7 mouse cellular contexts compared by ENCODE assay signal in the genomic region with DNA sequence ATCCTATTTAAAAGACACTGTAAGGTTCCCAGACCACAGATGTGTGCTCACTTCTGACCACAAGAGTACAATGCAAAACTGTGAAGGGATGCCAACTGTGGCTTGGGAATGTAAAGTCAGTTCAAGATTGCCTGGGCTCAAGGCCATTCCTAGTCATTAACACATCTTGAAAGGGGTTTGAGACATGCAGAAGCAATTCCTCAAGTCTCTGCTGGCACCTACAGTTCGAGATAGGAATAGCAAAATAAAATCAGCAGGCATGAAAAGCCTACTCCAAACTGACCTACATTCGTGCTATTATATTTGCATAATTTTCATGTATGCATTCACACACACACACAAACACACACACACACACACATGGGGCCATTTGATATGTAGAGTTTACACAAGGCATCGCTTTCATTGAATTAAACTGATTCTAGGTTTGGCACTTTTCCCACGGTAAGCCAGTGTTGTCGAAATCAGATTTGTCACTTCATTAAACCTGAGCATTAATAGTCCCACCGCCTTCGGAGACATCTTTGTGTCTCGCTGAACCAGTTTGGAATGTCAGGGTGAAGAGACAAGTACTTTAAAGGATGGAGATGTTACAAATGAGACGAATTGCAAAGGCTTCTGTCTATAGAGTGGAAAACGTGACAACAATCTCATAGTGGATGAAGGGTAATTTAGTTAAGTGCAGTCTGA.
DNase-seq lines count a peak whose midpoint lies in the region; ATAC-seq lines count a peak whose summit lies in the region.

No protein-coding gene starts in this region.

- peak; percentile 11 for DNase-seq in layer of hippocampus, adult 11-12 months (ENCODE audit: low spot score)
- no peak for DNase-seq in layer of hippocampus, adult 9-11 months
- peak; percentile 56 for DNase-seq in brain, embryonic 18.5 days (ENCODE audit: low read depth, low spot score)
- DNase-seq in forebrain, embryonic 14.5 days (ENCODE audit: low spot score) = peak; percentile 88
- peak; percentile 15 for DNase-seq in mesoderm, embryonic 11.5 days (ENCODE audit: low read depth, low spot score)
- no peak for DNase-seq in urinary bladder, postnatal 14 days (ENCODE audit: low spot score)

- no peaks in the 10 kb centered on the region for H3K4me1 ChIP-seq in forebrain, embryonic 14.5 days (ENCODE audit: control insufficient read depth, insufficient read depth, low read length)
- H3K4me1 ChIP-seq in intestine, embryonic 15.5 days (replicated peaks) = no peaks in the 10 kb centered on the region

- H3K36me3 ChIP-seq in forebrain, embryonic 14.5 days (ENCODE audit: control insufficient read depth, insufficient read depth, low read length) = no peaks in the 10 kb centered on the region
- H3K36me3 ChIP-seq in intestine, embryonic 15.5 days = no peaks in the 10 kb centered on the region

- no peak overlapping the region for H3K4me2 ChIP-seq in forebrain, embryonic 14.5 days (ENCODE audit: low read length)
- no peak overlapping the region for H3K4me2 ChIP-seq in intestine, embryonic 15.5 days (replicated peaks)

- WGBS in forebrain, embryonic 14.5 days = 20% methylated on average over 10 of the region's 10 CpGs
- 51% methylated on average over 10 of the region's 10 CpGs for WGBS in intestine, embryonic 15.5 days

- peak; percentile 74 for ATAC-seq in forebrain, embryonic 14.5 days
- ATAC-seq in intestine, embryonic 15.5 days = no peak

- H3K27ac ChIP-seq in forebrain, embryonic 14.5 days (ENCODE audit: low read depth, low read length) = no peak overlapping the region
- no peak overlapping the region for H3K27ac ChIP-seq in intestine, embryonic 15.5 days

- H3K9me3 ChIP-seq in forebrain, embryonic 14.5 days (replicated peaks; ENCODE audit: control insufficient read depth, low read length) = no peaks in the 10 kb centered on the region
- no peaks in the 10 kb centered on the region for H3K9me3 ChIP-seq in intestine, embryonic 15.5 days

- H3K9ac ChIP-seq in forebrain, embryonic 14.5 days (ENCODE audit: low read length) = no peak overlapping the region
- H3K9ac ChIP-seq in intestine, embryonic 15.5 days = no peak overlapping the region

- no peak overlapping the region for H3K4me3 ChIP-seq in forebrain, embryonic 14.5 days (ENCODE audit: low read depth, low read length)
- no peak overlapping the region for H3K4me3 ChIP-seq in intestine, embryonic 15.5 days (replicated peaks)

- no peaks in the 10 kb centered on the region for H3K27me3 ChIP-seq in forebrain, embryonic 14.5 days (replicated peaks; ENCODE audit: control insufficient read depth, insufficient read depth, low read length)
- no peaks in the 10 kb centered on the region for H3K27me3 ChIP-seq in intestine, embryonic 15.5 days (replicated peaks)

Comparison
In these comparisons a context has a peak if more than half of its experiments do, and no peak if none do; other contexts are left out.
1. DNase-seq: peak in layer of hippocampus, adult 11-12 months (single experiment), brain, embryonic 18.5 days (single experiment), forebrain, embryonic 14.5 days (single experiment) and mesoderm, embryonic 11.5 days (single experiment); none in layer of hippocampus, adult 9-11 months (single experiment) and urinary bladder, postnatal 14 days (single experiment).